Mouse (Mus musculus) embryo, embryonic 10 days (tissue): ENCODE data around the gene Polr2f.

Experiments
- DNase-seq: peaks from one replicate; pipeline ENCODE4 v3.0.0-alpha.2; 2015; ENCODE audit warnings: low spot score

Polr2f gene

GRCm38 (mm10) chr15:79122119-79122518, 18.7 kb upstream of the Polr2f start:
- DNase-seq: no peak

- DNase-seq: no peak
These were observed 18.3 kb upstream of the Polr2f start for GRCm38 (mm10) chr15:79122546-79122945.

DNA sequence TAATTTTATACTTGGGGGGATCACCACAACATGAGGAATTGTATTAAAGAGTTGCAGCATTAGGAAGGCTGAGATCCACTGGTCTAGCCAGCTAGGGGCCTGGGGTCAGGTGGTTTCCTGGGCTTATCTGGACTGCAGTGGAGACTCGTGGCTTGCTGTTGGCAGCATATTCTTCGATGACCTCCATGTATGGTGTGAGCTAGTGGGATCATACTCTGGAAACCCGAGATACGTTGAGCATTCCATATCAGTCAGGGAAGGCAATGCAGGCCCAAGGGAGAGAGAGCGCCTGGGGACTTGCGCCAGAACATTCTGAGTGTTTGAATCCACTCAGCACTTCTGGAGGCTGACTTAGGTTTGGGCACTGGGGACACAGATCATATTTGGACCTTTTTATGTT, 17.1 kb upstream of the Polr2f start:
- no peak for DNase-seq

DNA sequence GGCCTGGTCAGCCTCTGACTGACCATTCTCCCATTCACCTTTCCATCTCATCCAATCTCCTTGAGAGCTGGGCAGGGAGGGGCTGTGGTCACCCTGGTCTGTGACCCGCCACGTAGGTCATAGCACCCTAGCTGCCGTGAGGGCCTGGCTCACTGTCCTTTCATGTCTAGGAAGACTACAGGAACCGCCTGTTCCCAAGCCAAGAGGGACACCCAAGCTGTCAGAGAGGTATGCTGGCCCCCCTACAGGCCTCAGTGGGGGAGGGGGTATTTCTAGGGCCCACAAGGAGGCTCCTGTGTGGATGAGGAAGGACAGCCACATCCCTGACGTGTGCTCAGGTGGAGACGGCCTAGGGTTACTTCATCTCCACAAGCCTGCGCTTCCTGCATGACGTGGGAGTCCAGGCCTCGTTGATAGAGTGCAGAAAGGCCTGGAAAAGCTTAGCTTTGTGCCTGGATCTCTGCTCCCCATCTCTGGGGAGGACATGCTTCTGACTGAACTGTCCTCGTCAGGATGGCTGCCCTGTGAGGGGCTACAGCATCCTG, 16.4 kb upstream of the Polr2f start:
- DNase-seq: no peak

DNA sequence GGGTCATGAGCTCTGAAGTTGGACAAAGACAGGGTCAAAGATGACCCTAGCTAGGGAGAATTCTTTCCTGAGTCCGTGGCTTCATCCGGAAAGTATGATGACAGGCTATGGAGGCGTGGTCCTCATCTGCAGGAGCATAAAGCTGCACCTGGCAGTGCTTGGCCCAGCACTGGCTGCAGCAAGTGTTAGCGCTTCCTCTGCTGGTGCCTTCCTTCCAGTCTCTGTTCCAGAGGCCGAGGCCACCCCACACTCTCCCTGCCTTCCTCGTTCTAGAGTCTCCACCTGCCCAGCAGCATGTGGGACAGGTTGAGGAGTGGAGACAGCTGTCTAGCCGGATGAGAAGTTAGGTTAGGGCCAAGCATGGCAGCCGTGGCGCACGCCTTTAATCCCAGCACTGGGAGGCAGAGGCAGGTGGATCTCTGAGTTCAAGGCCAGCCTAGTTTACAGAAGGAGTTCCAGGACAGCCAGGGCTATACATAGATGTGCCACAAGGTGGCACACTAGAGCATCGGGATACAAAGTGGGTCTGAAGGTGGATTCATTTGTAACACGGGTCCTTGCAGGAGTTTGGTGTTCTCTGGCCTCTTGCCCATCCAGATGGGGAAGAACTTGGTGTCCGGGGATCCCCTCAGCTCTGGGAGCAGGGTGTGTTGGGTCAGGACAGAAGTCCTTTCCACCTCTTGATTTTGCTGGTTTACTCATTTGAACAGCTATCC, 14.4 kb upstream of the Polr2f start:
- peak; percentile 43 for DNase-seq

DNA sequence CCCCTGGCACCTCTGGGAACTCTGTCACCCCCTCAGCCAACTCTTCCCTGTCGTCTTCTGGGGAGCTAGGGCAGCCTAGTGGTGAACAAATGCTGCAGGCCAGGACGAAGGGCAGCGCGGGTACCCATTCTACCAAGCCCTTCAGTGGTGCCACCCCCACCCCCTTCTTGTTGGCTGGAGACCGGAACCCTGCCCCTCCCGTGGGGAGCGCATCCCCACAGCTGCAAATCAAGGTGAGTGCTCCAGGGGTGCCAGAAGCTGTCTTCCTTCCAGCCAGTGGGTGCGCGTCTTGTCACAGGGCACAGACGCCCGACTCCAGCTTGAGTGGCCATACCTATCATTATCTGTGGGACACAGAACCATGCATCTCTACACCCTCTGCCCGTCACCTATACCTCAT, 13.7 kb upstream of the Polr2f start:
- DNase-seq: no peak

DNA sequence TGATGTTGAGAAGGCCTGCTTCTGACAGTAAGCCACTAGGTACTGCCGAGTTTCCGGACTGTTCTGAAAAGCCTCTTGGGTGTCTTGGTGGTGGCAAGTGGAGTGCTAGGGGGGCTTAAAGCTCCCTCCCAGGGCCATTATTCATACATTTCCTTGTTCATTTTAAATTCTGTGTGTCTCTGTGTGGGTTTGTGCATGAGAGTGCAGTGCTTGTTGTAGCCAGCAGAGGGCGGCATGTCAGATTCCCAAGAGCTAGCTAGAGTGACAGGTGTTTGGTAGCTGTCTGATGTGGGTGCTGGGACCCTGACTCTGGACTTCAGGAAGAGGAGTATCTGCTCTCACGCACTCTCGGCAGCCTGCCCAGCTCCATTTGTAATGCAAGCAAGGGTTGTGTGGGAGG, 12.6 kb upstream of the Polr2f start:
- DNase-seq: no peak

- no peak for DNase-seq
These were observed 11.5 kb upstream of the Polr2f start for GRCm38 (mm10) chr15:79129311-79129710.

DNA sequence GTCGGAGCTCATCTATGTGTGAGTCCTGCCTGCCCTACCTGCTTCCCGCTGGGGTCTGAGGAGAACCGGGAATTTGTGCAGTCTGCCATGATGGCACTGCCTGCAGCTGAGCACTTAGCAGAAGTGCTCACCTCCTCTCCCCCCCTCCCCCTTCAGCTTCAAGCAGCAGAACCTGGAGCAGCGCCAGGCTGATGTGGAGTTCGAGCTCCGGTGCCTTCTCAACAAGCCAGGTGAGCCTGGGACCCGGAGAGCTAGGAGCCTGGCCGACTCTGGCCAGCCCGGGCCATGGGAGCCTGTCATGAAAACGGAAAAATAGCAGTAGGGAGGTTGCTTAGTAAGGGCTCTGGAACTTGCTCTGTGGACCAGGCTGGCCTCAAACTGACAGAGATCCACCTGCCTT, 10.0 kb upstream of the Polr2f start:
- no peak for DNase-seq

DNA sequence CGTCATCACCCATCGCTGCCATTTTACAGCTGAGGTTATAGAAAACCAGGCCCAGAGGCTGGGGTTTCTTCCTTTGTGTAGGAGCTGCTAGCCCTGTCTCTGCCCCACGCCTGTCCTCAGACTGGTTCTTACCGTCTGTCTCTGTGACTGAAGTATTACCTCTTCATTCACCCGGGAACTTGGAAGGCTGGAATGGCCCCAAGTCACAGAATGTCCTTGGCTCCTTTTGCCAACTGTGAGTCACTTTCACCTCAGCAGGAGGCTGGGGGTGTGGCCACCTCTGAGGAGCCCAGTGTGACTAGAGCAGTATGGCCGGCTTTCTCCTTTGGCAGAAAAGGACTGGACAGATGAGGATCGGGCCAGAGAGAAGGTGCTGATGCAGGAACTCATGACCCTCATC, 9.4 kb upstream of the Polr2f start:
- no peak for DNase-seq

- no peak for DNase-seq
These were observed 7.6 kb upstream of the Polr2f start for GRCm38 (mm10) chr15:79133191-79133661.

DNA sequence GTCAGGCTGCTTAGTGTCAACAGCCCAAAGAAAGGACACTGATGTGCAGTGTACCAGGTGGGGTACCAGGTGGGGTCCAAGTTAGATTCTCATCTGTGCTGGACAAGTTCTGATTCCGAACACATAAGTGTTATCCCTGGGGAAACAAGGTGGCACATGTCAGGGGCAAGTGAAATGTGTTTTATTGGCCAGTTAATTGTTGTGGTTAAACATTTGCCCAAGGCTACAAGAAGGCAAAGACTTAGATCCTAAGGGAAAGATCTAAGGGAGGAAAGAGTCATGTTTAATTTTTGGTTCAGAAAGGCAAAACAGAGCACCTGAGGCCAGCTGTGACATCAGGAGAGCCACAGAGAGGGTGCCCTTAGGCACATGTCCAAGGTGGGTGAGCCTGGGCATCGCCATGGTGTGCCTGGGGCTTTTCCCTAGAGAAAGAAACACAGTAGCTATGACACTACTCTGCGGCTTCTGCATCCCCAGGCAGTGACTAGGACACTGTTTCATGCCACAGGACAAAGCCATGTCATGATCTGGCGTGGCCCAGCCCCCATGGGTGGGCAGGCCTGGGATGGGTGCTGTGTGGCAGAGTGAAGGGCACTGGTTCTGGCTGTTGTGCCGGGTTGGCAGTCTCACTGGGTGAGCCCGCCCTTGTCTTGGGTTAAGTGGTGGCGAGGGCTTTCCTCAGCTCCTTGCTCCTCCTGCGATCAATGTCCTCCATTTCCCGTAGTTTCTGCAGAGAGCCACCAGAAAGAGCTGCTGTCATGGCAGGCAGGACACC, 6.1 kb upstream of the Polr2f start:
- DNase-seq: no peak

- no peak for DNase-seq
These were observed 5.5 kb upstream of the Polr2f start for GRCm38 (mm10) chr15:79135332-79135731.

- no peak for DNase-seq
These were observed 4.8 kb upstream of the Polr2f start for GRCm38 (mm10) chr15:79135783-79136575.

- DNase-seq: no peak
These were observed 1.2 kb upstream of the Polr2f start for GRCm38 (mm10) chr15:79139640-79140039.

- no peak for DNase-seq
These were observed 733 bp downstream of the Polr2f start for GRCm38 (mm10) chr15:79141566-79141917.

GRCm38 (mm10) chr15:79143316-79143715, 2.5 kb downstream of the Polr2f start:
- DNase-seq: no peak

DNA sequence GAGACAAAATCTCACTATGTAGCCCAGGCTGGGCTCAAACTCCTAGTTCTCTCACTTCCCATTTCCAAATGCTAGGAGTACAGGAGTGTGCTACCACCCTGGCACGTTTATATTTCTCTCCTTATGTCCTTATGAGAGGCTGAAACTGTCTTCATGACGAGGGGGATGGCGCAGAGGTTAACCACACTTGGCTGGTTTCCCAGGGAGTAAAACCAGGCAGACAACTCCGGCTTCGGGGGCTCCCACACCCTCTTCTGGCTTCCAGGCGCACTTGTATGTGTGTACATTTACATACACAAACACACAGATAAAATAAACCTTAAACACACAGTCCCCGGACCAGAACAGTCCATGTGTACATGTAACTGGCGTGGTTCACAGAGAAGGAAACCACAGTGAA, 3.2 kb downstream of the Polr2f start:
- no peak for DNase-seq

DNA sequence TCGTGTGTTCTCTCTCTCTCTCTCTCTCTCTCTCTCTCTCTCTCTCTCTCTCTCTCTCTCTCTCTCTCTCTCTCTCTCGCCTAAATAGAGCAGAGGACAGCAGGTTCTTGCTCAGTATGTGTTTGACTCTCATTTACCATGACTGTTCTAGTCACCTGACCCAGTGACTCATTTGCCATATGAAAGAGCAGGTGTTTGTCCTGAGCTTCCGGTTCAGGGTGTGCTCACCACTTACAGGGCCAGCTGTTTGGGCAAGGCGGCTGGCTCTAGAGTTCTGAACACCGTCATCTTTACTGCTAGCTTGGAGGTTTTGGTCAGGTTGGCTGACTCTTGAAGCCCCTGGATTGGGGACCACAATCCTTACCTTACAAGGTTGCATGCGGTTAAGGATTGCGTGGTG, 4.7 kb downstream of the Polr2f start:
- DNase-seq: no peak

- peak; percentile 94 for DNase-seq
These were observed 7.7 kb downstream of the Polr2f start for GRCm38 (mm10) chr15:79148533-79148932.

DNA sequence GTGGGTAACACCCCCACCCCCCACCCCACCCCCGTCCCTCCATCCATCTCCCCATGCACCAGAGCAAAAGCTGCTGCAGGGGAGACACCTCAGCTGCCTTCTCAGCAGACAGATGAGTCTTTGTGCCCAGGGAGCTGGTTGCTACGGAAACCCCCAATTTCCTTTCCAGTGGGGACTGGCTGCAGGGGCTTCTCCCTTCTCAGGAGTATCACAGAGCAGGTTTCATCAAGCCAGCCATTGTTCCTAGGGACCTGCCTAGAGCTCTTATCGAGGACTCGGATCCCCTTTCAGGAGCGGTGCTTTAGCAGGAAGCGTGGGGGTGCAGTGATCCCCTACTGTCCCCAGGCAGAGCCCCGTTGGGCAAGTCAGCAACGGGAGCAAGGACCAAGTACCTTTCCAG, 11.1 kb downstream of the Polr2f start:
- peak; percentile 40 for DNase-seq

DNA sequence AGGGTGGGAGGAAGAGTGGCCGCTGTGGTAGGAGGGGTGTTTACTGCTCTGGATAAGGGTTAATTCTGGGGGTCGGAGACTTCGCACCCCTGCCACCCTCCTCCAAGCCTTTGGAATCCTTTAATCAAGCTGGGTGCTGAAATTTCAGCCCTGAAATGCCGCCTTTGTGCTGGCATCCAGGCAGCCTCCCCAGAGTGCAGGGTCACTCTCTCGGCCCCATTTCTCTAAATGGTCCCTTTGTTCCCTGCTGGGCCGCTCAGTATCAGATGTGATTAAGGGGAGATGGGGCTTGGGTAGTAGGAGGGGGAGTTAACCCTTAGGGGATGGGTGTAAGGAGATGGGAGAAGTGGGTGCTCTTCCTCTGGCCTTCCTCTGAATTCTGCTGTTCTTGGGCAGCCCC, 11.9 kb downstream of the Polr2f start:
- DNase-seq: no peak

DNA sequence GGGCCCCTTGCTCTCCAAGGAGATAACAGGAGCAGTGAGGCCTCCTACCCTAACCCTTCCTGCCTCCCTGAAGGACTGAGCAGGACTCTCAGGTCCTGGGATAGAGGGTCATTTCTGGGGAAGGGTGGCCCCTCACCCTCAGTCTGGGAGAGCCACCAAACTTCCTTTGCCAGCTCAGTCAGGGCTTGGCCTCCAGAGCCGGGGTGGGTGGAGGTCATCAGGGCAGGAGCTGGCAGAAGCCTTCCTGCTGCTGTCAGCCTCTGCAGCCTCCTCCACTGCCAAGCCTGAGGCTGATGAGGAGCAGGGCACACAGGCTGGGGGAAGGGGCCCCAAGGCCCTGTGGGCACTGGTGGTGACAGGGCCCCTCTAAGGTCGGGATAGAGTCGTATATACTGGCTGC, 14.8 kb downstream of the Polr2f start:
- DNase-seq: no peak
